Mouse (Mus musculus): Measurements from ENCODE around the gene Zmiz1.

- TF ChIP-seq GATA1 (IDR thresholded peaks at IDR 0.05; ENCODE audit: borderline replicate concordance, low read length), result no peak
- TF ChIP-seq FLI1 (IDR thresholded peaks at IDR 0.05; ENCODE audit: low read length), result no peak
Observed at GRCm38 (mm10) chr14:25459016-25459393, at the start of gene Zmiz1.
